Mouse (Mus musculus): ENCODE measurements around the gene Pcyt2. TPM values are rescaled to one million over a fixed set of nuclear protein-coding genes. Genes with fewer than 3 reads are reported as not detected.

The Pcyt2 gene
- total and polyA plus RNA-seq, 3 experiments, result 51.8 to 111 (median 55.6) TPM

GRCm38 (mm10) chr11:120641869-120642268, 24.1 kb upstream of the Pcyt2 start:
- intact Hi-C loops (cut with DNase I), result no loop called here

DNA sequence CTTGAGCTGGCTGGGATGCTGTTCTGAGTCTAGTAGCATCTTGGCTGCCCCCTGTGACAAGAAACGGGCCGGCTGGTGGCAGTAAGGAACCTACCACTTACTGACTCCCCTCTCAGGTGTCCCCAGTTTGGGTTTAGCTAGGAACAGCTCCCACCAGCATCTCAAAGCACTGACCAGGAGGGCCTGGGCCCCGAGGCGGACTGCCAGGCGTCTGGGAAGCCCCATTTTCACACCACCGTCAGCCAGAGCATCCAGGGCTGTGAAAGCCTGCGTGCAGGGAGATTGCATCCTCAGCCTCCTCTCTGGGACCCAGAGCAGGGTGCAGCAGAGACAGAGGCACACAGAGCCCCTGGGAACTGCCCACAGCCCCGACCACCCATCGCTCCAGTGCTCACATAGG, 23.5 kb upstream of the Pcyt2 start:
- no peak overlapping the region for H3K4me3 ChIP-seq
- no peak overlapping the region for H3K9ac ChIP-seq (ENCODE audit: low read depth, low read length)
- WGBS, result 74% methylated on average over 9 of the region's 9 CpGs
- H3K27ac ChIP-seq, result no peak overlapping the region
- H3K27me3 ChIP-seq (ENCODE audit: control insufficient read depth, insufficient read depth, low read length), result no peaks in the 10 kb centered on the region
- no peaks in the 10 kb centered on the region for H3K36me3 ChIP-seq (ENCODE audit: control insufficient read depth, insufficient read depth, low read length)
- intact Hi-C loops (cut with DNase I), result no loop called here
- DNase-seq, result no peak
- no peak for TF ChIP-seq POLR2A (IDR thresholded peaks at IDR 0.05; ENCODE audit: insufficient read depth, low read depth, low read length)
- TF ChIP-seq CTCF (IDR thresholded peaks at IDR 0.05), result no peak
- no peak for TF ChIP-seq EP300 (IDR thresholded peaks at IDR 0.05; ENCODE audit: insufficient read depth, low read depth, low read length)
- no peaks in the 10 kb centered on the region for H3K79me2 ChIP-seq (replicated peaks; ENCODE audit: control insufficient read depth, insufficient read depth, low read length)
- peaks cover 2% of the 10 kb centered on the region; the same call in 1 of the 2 replicates for H3K4me1 ChIP-seq (ENCODE audit: control insufficient read depth, insufficient read depth, low read length)

More at GRCm38 (mm10) chr11:120641869-120642268, 24.1 kb upstream of the Pcyt2 start:
- H3K27me3 ChIP-seq (ENCODE audit: control insufficient read depth, insufficient read depth, low read length), result no peaks in the 10 kb centered on the region
- no peak overlapping the region for H3K27ac ChIP-seq
- TF ChIP-seq EP300 (IDR thresholded peaks at IDR 0.05; ENCODE audit: insufficient read depth, low read depth, low read length) (no peak), CTCF (IDR thresholded peaks at IDR 0.05) (no peak), POLR2A (IDR thresholded peaks at IDR 0.05; ENCODE audit: insufficient read depth, low read depth, low read length) (no peak)
- no peaks in the 10 kb centered on the region for H3K36me3 ChIP-seq (ENCODE audit: control insufficient read depth, insufficient read depth, low read length)
- no peak overlapping the region for H3K9ac ChIP-seq (ENCODE audit: low read depth, low read length)
- H3K4me1 ChIP-seq (ENCODE audit: control insufficient read depth, insufficient read depth, low read length), result peaks cover 2% of the 10 kb centered on the region; the same call in 1 of the 2 replicates
- DNase-seq, result no peak
- 89% methylated on average over 8 of the region's 8 CpGs for WGBS
- H3K79me2 ChIP-seq (replicated peaks; ENCODE audit: control insufficient read depth, insufficient read depth, low read length), result no peaks in the 10 kb centered on the region
- no peak overlapping the region for H3K4me3 ChIP-seq

DNA sequence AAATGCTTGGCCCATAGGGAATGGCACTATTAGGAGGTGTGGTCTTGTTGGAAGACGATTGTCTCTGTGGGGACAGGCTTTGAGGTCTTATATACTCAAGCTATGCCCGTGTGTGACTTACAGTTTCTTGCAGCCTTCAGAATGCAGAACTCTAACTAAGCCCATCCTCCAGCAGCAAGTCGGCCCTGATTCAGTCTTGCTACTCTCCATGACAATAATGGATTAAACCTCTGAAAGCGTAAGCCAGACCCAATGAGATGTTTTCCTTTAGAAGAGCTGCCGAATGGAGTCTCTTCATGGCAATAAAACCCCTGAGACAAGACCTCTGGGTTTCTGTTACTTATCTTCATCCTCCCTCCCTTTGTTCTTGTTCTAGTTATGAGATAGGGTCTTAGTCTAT, 17.1 kb upstream of the Pcyt2 start:
- Histone ChIP-seq H3K4me1 (ENCODE audit: control insufficient read depth, insufficient read depth, low read length) (peaks cover 18% of the 10 kb centered on the region), H3K27ac (no peak overlapping the region), H3K36me3 (ENCODE audit: control insufficient read depth, insufficient read depth, low read length) (no peaks in the 10 kb centered on the region), H3K27me3 (ENCODE audit: control insufficient read depth, insufficient read depth, low read length) (no peaks in the 10 kb centered on the region), H3K4me3 (no peak overlapping the region), H3K9ac (ENCODE audit: low read depth, low read length) (no peak overlapping the region), H3K79me2 (replicated peaks; ENCODE audit: control insufficient read depth, insufficient read depth, low read length) (no peaks in the 10 kb centered on the region)
- TF ChIP-seq POLR2A (IDR thresholded peaks at IDR 0.05; ENCODE audit: insufficient read depth, low read depth, low read length) (no peak), CTCF (IDR thresholded peaks at IDR 0.05) (no peak)
- intact Hi-C loops (cut with DNase I), result loop anchor here (5.0 kb wide), 1 partner anchor 37 kb away; the partner anchor contains the start of gene Aspscr1
- WGBS, result 81% methylated on average over 5 of the region's 5 CpGs
- DNase-seq, result no peak

- Histone ChIP-seq H3K36me3 (ENCODE audit: control insufficient read depth, insufficient read depth, low read length) (no peaks in the 10 kb centered on the region), H3K4me1 (ENCODE audit: control insufficient read depth, insufficient read depth, low read length) (peaks cover 22% of the 10 kb centered on the region), H3K27me3 (ENCODE audit: control insufficient read depth, insufficient read depth, low read length) (no peaks in the 10 kb centered on the region), H3K27ac (peak within 1 kb of the TSS; percentile 95), H3K4me3 (peak within 1 kb of the TSS; percentile 89), H3K9ac (ENCODE audit: low read depth, low read length) (peak within 1 kb of the TSS; percentile 85), H3K79me2 (replicated peaks; ENCODE audit: control insufficient read depth, insufficient read depth, low read length) (0 out of 2 replicates have a peak, but pooled peaks cover 2% of the 10 kb centered on the region)
- TF ChIP-seq CTCF (IDR thresholded peaks at IDR 0.05), result no peak
- peak; percentile 42; the same call in 1 of the 2 replicates for TF ChIP-seq POLR2A (IDR thresholded peaks at IDR 0.05; ENCODE audit: insufficient read depth, low read depth, low read length)
- peak; percentile 93 to 95 for DNase-seq
- 11% methylated on average over 58 of the region's 58 CpGs for WGBS
- intact Hi-C loops (cut with DNase I), result loop anchor here (5.0 kb wide), 1 partner anchor 39 kb away; the partner anchor contains the start of gene Aspscr1
Measured at GRCm38 (mm10) chr11:120633520-120634343, 16.0 kb upstream of the Pcyt2 start, which contains the start of gene Mafg. TSS of gene Mafg (minus strand) at chr11:120633600.

DNA sequence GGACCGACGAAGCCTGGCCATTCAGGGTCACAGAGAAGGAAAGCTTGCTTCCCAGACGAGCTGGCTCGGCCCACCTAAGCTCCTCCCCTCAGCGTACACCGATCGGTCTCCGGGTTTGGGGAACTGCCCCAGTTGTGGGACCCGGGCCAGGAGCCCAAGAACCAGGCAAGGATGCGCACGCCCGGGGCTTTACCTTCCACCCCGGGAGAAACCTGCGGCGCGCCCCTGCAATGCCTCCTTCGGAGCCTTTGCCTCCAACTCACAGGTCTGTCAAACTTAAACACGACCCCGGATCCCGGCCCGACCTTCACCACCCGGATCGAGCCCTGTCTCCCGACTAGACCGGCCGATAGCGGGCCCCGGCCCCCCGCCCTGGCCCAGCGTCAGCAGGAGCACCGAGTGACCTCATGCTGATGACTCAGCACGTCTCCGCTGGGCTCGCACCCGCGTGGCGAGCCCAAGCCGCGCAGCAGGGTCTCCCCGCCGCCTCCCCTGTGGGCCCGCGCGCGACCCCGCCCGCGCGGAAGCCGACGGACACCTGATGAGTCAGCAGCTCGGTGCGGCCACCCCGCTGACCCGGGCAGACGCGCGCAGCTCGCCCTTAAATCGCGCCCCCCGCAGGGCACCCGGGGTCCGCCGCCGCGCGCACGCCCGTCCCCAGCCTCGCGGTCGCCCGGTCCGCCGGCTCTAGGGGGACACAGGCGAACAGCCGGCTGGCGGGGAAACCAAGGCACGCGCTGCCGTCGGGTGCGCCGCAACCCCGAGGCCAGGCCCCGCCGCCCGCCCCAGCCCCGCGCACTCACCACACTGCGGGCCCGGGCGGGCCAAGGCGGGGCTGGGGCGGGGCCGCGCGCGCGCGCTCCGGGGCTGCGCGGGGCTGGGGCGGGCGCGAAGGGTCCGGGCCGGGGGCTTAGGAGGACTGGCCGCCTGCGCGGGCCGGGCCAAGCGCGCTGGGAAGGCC, 15.1 kb upstream of the Pcyt2 start:
- peak; percentile 81 to 86 for DNase-seq
- Histone ChIP-seq H3K4me1 (ENCODE audit: control insufficient read depth, insufficient read depth, low read length) (peaks cover 22% of the 10 kb centered on the region), H3K27me3 (ENCODE audit: control insufficient read depth, insufficient read depth, low read length) (no peaks in the 10 kb centered on the region), H3K27ac (peak overlapping the region; percentile 95), H3K4me3 (peak overlapping the region; percentile 89), H3K9ac (ENCODE audit: low read depth, low read length) (peak overlapping the region; percentile 85), H3K79me2 (replicated peaks; ENCODE audit: control insufficient read depth, insufficient read depth, low read length) (0 out of 2 replicates have a peak, but pooled peaks cover 2% of the 10 kb centered on the region), H3K36me3 (ENCODE audit: control insufficient read depth, insufficient read depth, low read length) (no peaks in the 10 kb centered on the region)
- TF ChIP-seq CTCF (IDR thresholded peaks at IDR 0.05) (peak; percentile 30; the same call in 1 of the 2 replicates), POLR2A (IDR thresholded peaks at IDR 0.05; ENCODE audit: insufficient read depth, low read depth, low read length) (no peak)
- intact Hi-C loops (cut with DNase I), result loop anchor here (5.0 kb wide), 1 partner anchor 39 kb away; the partner anchor contains the start of gene Aspscr1
- WGBS, result under 1% methylated on average over 115 of the region's 116 CpGs

Data from heart, adult 2 months (tissue).